Mouse (Mus musculus) forebrain, embryonic 15.5 days (tissue): ENCODE data around the gene Zfp933. TPM values are rescaled to one million over a fixed set of nuclear protein-coding genes. Genes with fewer than 3 reads are reported as not detected.
"Not testable (repeated sequence)": the region's sequence is repeated elsewhere in the genome, so short reads cannot be mapped to it uniquely, and the experiment has no call there.

Experiments
- ATAC-seq: fragments of 200-750 bp; cut with Nextera tagmentation; replicated peaks from 2 replicates; pipeline ENCODE4 v1.8.0; 2017; ENCODE audit warnings: mild to moderate bottlenecking, moderate TSS enrichment, moderate library complexity
- H3K27ac ChIP-seq: fragments of 300-500 bp; sonication (generic); replicated peaks from 2 replicates; pipeline ENCODE4 v1.5.1; 2015; ENCODE audit warnings: mild to moderate bottlenecking, inconsistent platforms
- H3K27me3 ChIP-seq: fragments of 300-500 bp; sonication (generic); 2 replicates; pipeline ENCODE4 v1.6.1; 2015; ENCODE audit warnings: inconsistent platforms
- H3K36me3 ChIP-seq: fragments of 300-500 bp; sonication (generic); 2 replicates; pipeline ENCODE4 v1.6.1; 2015; ENCODE audit warnings: mild to moderate bottlenecking, inconsistent platforms
- H3K4me1 ChIP-seq: fragments of 300-500 bp; sonication (generic); 2 replicates; pipeline ENCODE4 v1.6.1; 2015; ENCODE audit warnings: inconsistent platforms
- H3K4me2 ChIP-seq: fragments of 300-500 bp; sonication (generic); replicated peaks from 2 replicates; pipeline ENCODE4 v1.6.1; 2015; ENCODE audit warnings: mild to moderate bottlenecking, inconsistent platforms
- H3K4me3 ChIP-seq: fragments of 300-500 bp; sonication (generic); 2 replicates; pipeline ENCODE4 v1.5.1; 2015; ENCODE audit warnings: mild to moderate bottlenecking, inconsistent platforms
- H3K9ac ChIP-seq: fragments of 300-500 bp; sonication (generic); replicated peaks from 2 replicates; pipeline ENCODE4 v1.6.1; 2015; ENCODE audit warnings: mild to moderate bottlenecking, inconsistent platforms
- H3K9me3 ChIP-seq: fragments of 300-500 bp; sonication (generic); 2 replicates; pipeline ENCODE4 v1.6.1; 2016; ENCODE audit warnings: inconsistent platforms
- WGBS: fragments of 180-500 bp; shearing (Covaris S2); methylation state at CpG from one replicate; pipeline ENCODE4 v1.1.7; 2015; ENCODE audit warnings: mixed read lengths; 5-methylcytosine and 5-hydroxymethylcytosine counted together
- polyA plus RNA-seq: library from polyadenylated mRNA; unstranded; fragments of >200 nt; fragmentation: Nextera tagmentation; extraction: Ambion mirVana; gene quantifications from 2 replicates; pipeline ENCODE4 v1.2.1, GENCODE M21; 2015

Zfp933 gene
- polyA plus RNA-seq, 1 experiment from 2014 or later, result 10.7 TPM

- Histone ChIP-seq H3K27ac (no peak overlapping the region), H3K4me3 (no peak overlapping the region), H3K27me3 (no peaks in the 10 kb centered on the region), H3K4me1 (peaks cover 6% of the 10 kb centered on the region), H3K4me2 (no peak overlapping the region), H3K36me3 (peaks cover 40% of the 10 kb centered on the region), H3K9ac (no peak overlapping the region), H3K9me3 (peaks cover 14% of the 10 kb centered on the region)
- no peak for ATAC-seq
- 96% methylated on average over 3 of the region's 3 CpGs for WGBS
Measured at GRCm38 (mm10) chr4:147842871-147843270, 5.3 kb downstream of the Zfp933 start.

- not testable (repeated sequence) for ATAC-seq, H3K4me3 ChIP-seq, H3K4me2 ChIP-seq, H3K4me1 ChIP-seq, H3K27me3 ChIP-seq, H3K27ac ChIP-seq, H3K9ac ChIP-seq
- 96% methylated on average over 23 of the region's 26 CpGs for WGBS
- Histone ChIP-seq H3K9me3 (peaks cover 12% of the 10 kb centered on the region), H3K36me3 (peaks cover 35% of the 10 kb centered on the region)
Measured at GRCm38 (mm10) chr4:147839282-147839681, 8.9 kb downstream of the Zfp933 start.

GRCm38 (mm10) chr4:147824389-147824788 lies 23.8 kb downstream of the Zfp933 start:
- 97% methylated on average over 4 of the region's 4 CpGs for WGBS
- ATAC-seq, result no peak
- Histone ChIP-seq H3K36me3 (peaks cover 75% of the 10 kb centered on the region), H3K9me3 (peaks cover 62% of the 10 kb centered on the region), H3K4me3 (no peak overlapping the region), H3K9ac (no peak overlapping the region), H3K27me3 (no peaks in the 10 kb centered on the region), H3K4me2 (no peak overlapping the region), H3K27ac (no peak overlapping the region), H3K4me1 (no peaks in the 10 kb centered on the region)

- H3K9ac ChIP-seq, H3K27me3 ChIP-seq, H3K4me3 ChIP-seq, H3K27ac ChIP-seq, H3K4me2 ChIP-seq, ATAC-seq, H3K4me1 ChIP-seq: not testable (repeated sequence)
- peaks cover 47% of the 10 kb centered on the region for H3K36me3 ChIP-seq
- WGBS, result 90% methylated on average over 3 of the region's 3 CpGs
- H3K9me3 ChIP-seq, result peaks cover 48% of the 10 kb centered on the region
Measured at GRCm38 (mm10) chr4:147821414-147821813, 26.8 kb downstream of the Zfp933 start.

GRCm38 (mm10) chr4:147819659-147820058 lies 28.5 kb downstream of the Zfp933 start:
- ATAC-seq, H3K4me3 ChIP-seq, H3K9ac ChIP-seq, H3K27me3 ChIP-seq, H3K4me2 ChIP-seq, H3K27ac ChIP-seq, H3K4me1 ChIP-seq: not testable (repeated sequence)
- 83% methylated on average over 7 of the region's 7 CpGs for WGBS
- Histone ChIP-seq H3K36me3 (peaks cover 30% of the 10 kb centered on the region), H3K9me3 (peaks cover 33% of the 10 kb centered on the region)

- H3K36me3 ChIP-seq, result no peaks in the 10 kb centered on the region
- no peak overlapping the region for H3K4me2 ChIP-seq
- WGBS, result 84% methylated on average over 2 of the region's 2 CpGs
- H3K27me3 ChIP-seq, result no peaks in the 10 kb centered on the region
- no peak overlapping the region for H3K27ac ChIP-seq
- no peak overlapping the region for H3K9ac ChIP-seq
- no peak overlapping the region for H3K4me3 ChIP-seq
- no peaks in the 10 kb centered on the region for H3K4me1 ChIP-seq
- ATAC-seq, result no peak
- peaks cover 7% of the 10 kb centered on the region; the same call in 1 of the 2 replicates for H3K9me3 ChIP-seq
Measured at GRCm38 (mm10) chr4:147814592-147815167, 33.5 kb downstream of the Zfp933 start.

GRCm38 (mm10) chr4:147813249-147813765 lies 34.9 kb downstream of the Zfp933 start:
- Histone ChIP-seq H3K9me3 (peaks cover 7% of the 10 kb centered on the region; the same call in 1 of the 2 replicates), H3K36me3 (no peaks in the 10 kb centered on the region), H3K4me3 (no peak overlapping the region), H3K4me1 (peaks cover 3% of the 10 kb centered on the region), H3K27ac (no peak overlapping the region), H3K27me3 (no peaks in the 10 kb centered on the region), H3K9ac (no peak overlapping the region), H3K4me2 (no peak overlapping the region)
- no peak for ATAC-seq
- 46% methylated on average over 5 of the region's 5 CpGs for WGBS

- H3K9ac ChIP-seq, ATAC-seq, H3K27ac ChIP-seq, H3K36me3 ChIP-seq, H3K9me3 ChIP-seq, H3K27me3 ChIP-seq, H3K4me1 ChIP-seq: not testable (repeated sequence)
- Histone ChIP-seq H3K4me2 (peak overlapping the region; percentile 69), H3K4me3 (peak overlapping the region; percentile 49)
- WGBS, result 41% methylated on average over 2 of the region's 2 CpGs
Measured at GRCm38 (mm10) chr4:147809966-147810304, 38.2 kb downstream of the Zfp933 start.

- H3K9me3 ChIP-seq, H3K4me1 ChIP-seq, H3K27ac ChIP-seq, H3K36me3 ChIP-seq, H3K27me3 ChIP-seq: not testable (repeated sequence)
- H3K4me3 ChIP-seq, result peak within 1 kb of the TSS; percentile 49
- peak; percentile 61; the same call in 1 of the 2 replicates for ATAC-seq
- peak within 1 kb of the TSS; percentile 69 for H3K4me2 ChIP-seq
- WGBS, result 16% methylated on average over 15 of the region's 15 CpGs
- H3K9ac ChIP-seq, result peak within 1 kb of the TSS; percentile 36; the same call in 1 of the 2 replicates
Measured at GRCm38 (mm10) chr4:147809292-147809965, 38.7 kb downstream of the Zfp933 start, which contains the start of gene Zfp984. Gene Zfp984, minus strand, starts transcription at chr4:147809788.

GRCm38 (mm10) chr4:147808483-147808882 lies 39.7 kb downstream of the Zfp933 start:
- WGBS, result 80% methylated on average over 4 of the region's 4 CpGs
- not testable (repeated sequence) for H3K27me3 ChIP-seq

GRCm38 (mm10) chr4:147795308-147795707 lies 52.9 kb downstream of the Zfp933 start:
- not testable (repeated sequence) for H3K4me3 ChIP-seq, ATAC-seq, H3K27ac ChIP-seq, H3K27me3 ChIP-seq, H3K4me2 ChIP-seq, H3K9ac ChIP-seq, H3K36me3 ChIP-seq, H3K4me1 ChIP-seq
- WGBS, result 93% methylated on average over 1 of the region's 1 CpGs
- H3K9me3 ChIP-seq, result peaks cover 15% of the 10 kb centered on the region

More at GRCm38 (mm10) chr4:147808483-147808882, 39.7 kb downstream of the Zfp933 start:
- H3K4me2 ChIP-seq, H3K27ac ChIP-seq, H3K4me1 ChIP-seq, H3K4me3 ChIP-seq, H3K9ac ChIP-seq, ATAC-seq, H3K9me3 ChIP-seq, H3K36me3 ChIP-seq: not testable (repeated sequence)

GRCm38 (mm10) chr4:147794026-147794665 lies 54.0 kb downstream of the Zfp933 start:
- H3K36me3 ChIP-seq, H3K27ac ChIP-seq, H3K4me3 ChIP-seq, H3K4me1 ChIP-seq, H3K9ac ChIP-seq, ATAC-seq, H3K27me3 ChIP-seq, H3K4me2 ChIP-seq: not testable (repeated sequence)
- H3K9me3 ChIP-seq, result peaks cover 15% of the 10 kb centered on the region
- 95% methylated on average over 3 of the region's 3 CpGs for WGBS
